Mouse (Mus musculus) MEL (cell line): ENCODE results near the gene Rab3a. TPM values are rescaled to one million over a fixed set of nuclear protein-coding genes. Genes with fewer than 3 reads are reported as not detected.
A peak's percentile ranks its signal among the peaks of the same experiment; 100 is the strongest.

ENCODE experiments used
- DNase-seq: peaks from one replicate; pipeline ENCODE4 v3.0.0; 2011; ENCODE audit warnings: low read depth, low spot score
- H3K27ac ChIP-seq: 2 replicates; pipeline ENCODE4 v1.5.1; 2012; ENCODE audit warnings: low read depth, mild to moderate bottlenecking, control low read depth, low read length, moderate library complexity; ENCODE audit not compliant: control insufficient read depth
- H3K27me3 ChIP-seq, 2 experiments: fragments of 150-350 bp in 1 of 2; sonication (generic) in 1 of 2; 2 replicates each; pipeline ENCODE4 v1.6.1; 2012; ENCODE audit warnings: low read length in 2 of 2, mild to moderate bottlenecking in 2 of 2, improper control_type of control experiment in 1 of 2, moderate library complexity in 1 of 2; ENCODE audit not compliant: insufficient read depth in 2 of 2, control insufficient read depth in 1 of 2
- H3K36me3 ChIP-seq, 2 experiments: 2 replicates each; pipeline ENCODE4 v1.6.1; 2012 to 2014; ENCODE audit warnings: low read length in 2 of 2, improper control_type of control experiment in 1 of 2, inconsistent platforms in 1 of 2, mild to moderate bottlenecking in 1 of 2; ENCODE audit not compliant: insufficient read depth in 2 of 2, control insufficient read depth in 1 of 2
- H3K4me1 ChIP-seq, 2 experiments: fragments of 150-350 bp in 1 of 2; sonication (generic) in 1 of 2; 2 replicates each; pipeline ENCODE4 v1.6.1; 2012; ENCODE audit warnings: low read length in 2 of 2, improper control_type of control experiment in 1 of 2, mild to moderate bottlenecking in 1 of 2; ENCODE audit not compliant: insufficient read depth in 2 of 2, control insufficient read depth in 1 of 2
- H3K4me3 ChIP-seq, 2 experiments: fragments of 150-350 bp in 1 of 2; sonication (generic) in 1 of 2; 2 replicates each; pipeline ENCODE4 v1.5.1; 2012; ENCODE audit warnings: low read depth in 2 of 2, low read length in 2 of 2, mild to moderate bottlenecking in 2 of 2, moderate library complexity in 2 of 2, control low read depth in 1 of 2, improper control_type of control experiment in 1 of 2; ENCODE audit not compliant: control insufficient read depth in 1 of 2, insufficient read depth in 1 of 2
- H3K79me2 ChIP-seq: 2 replicates; pipeline ENCODE4 v1.6.1; 2012; ENCODE audit warnings: mild to moderate bottlenecking, low read length, moderate library complexity; ENCODE audit not compliant: control insufficient read depth, poor library complexity, insufficient read depth
- H3K9ac ChIP-seq: 2 replicates; pipeline ENCODE4 v1.6.1; 2012; ENCODE audit warnings: low read depth, mild to moderate bottlenecking, control low read depth, low read length, moderate library complexity; ENCODE audit not compliant: control insufficient read depth, poor library complexity, severe bottlenecking
- H3K9me3 ChIP-seq: fragments of 150-350 bp; sonication (generic); replicated peaks from 2 replicates; pipeline ENCODE4 v1.6.1; 2012; ENCODE audit warnings: mild to moderate bottlenecking, low read length, improper control_type of control experiment, moderate library complexity; ENCODE audit not compliant: insufficient read depth
- BHLHE40 ChIP-seq: IDR thresholded peaks from 2 replicates; pipeline ENCODE4 v1.6.1; 2012; ENCODE audit warnings: low read depth, mild to moderate bottlenecking, inconsistent platforms, low read length, improper control_type of control experiment, borderline replicate concordance
- CHD1 ChIP-seq: IDR thresholded peaks from 2 replicates; pipeline ENCODE4 v1.6.1; 2012; ENCODE audit warnings: low read depth, mild to moderate bottlenecking, inconsistent platforms, low read length, improper control_type of control experiment
- CHD2 ChIP-seq: IDR thresholded peaks from 2 replicates; pipeline ENCODE4 v1.6.1; 2011; ENCODE audit warnings: low read length, improper control_type of control experiment
- E2F4 ChIP-seq: IDR thresholded peaks from 2 replicates; pipeline ENCODE4 v1.6.1; 2011; ENCODE audit warnings: low read depth, low read length, improper control_type of control experiment, borderline replicate concordance
- EP300 ChIP-seq, 2 experiments: IDR thresholded peaks; 2 replicates each; pipeline ENCODE4 v1.6.1; 2011; ENCODE audit warnings: improper control_type of control experiment in 2 of 2, low read length in 2 of 2, low read depth in 1 of 2, mild to moderate bottlenecking in 1 of 2
- ETS1 ChIP-seq: IDR thresholded peaks from 2 replicates; pipeline ENCODE4 v1.6.1; 2012; ENCODE audit warnings: low read depth, mild to moderate bottlenecking, inconsistent platforms, low read length, improper control_type of control experiment, moderate library complexity
- GABPA ChIP-seq: IDR thresholded peaks from 2 replicates; pipeline ENCODE4 v1.6.1; 2012; ENCODE audit warnings: low read depth, mild to moderate bottlenecking, inconsistent platforms, low read length, improper control_type of control experiment, moderate library complexity
- GATA1 ChIP-seq: IDR thresholded peaks from 2 replicates; pipeline ENCODE4 v1.6.1; 2011; ENCODE audit warnings: low read depth, low read length, improper control_type of control experiment
- HCFC1 ChIP-seq: IDR thresholded peaks from 2 replicates; pipeline ENCODE4 v1.6.1; 2012; ENCODE audit warnings: low read depth, mild to moderate bottlenecking, inconsistent platforms, low read length, improper control_type of control experiment, moderate library complexity
- JUND ChIP-seq: IDR thresholded peaks from 2 replicates; pipeline ENCODE4 v1.6.1; 2011; ENCODE audit warnings: low read depth, mild to moderate bottlenecking, improper control_type of control experiment, low read length
- KAT2A ChIP-seq: conservative IDR thresholded peaks from 2 replicates; pipeline ENCODE4 v1.6.1; 2012; ENCODE audit warnings: low read depth, low read length, improper control_type of control experiment, inconsistent platforms
- MAFK ChIP-seq: IDR thresholded peaks from 2 replicates; pipeline ENCODE4 v1.6.1; 2011; ENCODE audit warnings: low read depth, mild to moderate bottlenecking, low read length, improper control_type of control experiment, borderline replicate concordance
- MAZ ChIP-seq: IDR thresholded peaks from 2 replicates; pipeline ENCODE4 v1.6.1; 2012; ENCODE audit warnings: low read depth, mild to moderate bottlenecking, inconsistent platforms, low read length, improper control_type of control experiment
- MEF2A ChIP-seq: IDR thresholded peaks from 2 replicates; pipeline ENCODE4 v1.6.1; 2014; ENCODE audit warnings: low read depth, mild to moderate bottlenecking, inconsistent platforms, low read length, improper control_type of control experiment; ENCODE audit not compliant: poor library complexity, insufficient replicate concordance, severe bottlenecking; ENCODE audit errors: extremely low read depth
- MXI1 ChIP-seq: IDR thresholded peaks from 2 replicates; pipeline ENCODE4 v1.6.1; 2011; ENCODE audit warnings: mild to moderate bottlenecking, low read depth, low read length, improper control_type of control experiment
- MYC ChIP-seq: IDR thresholded peaks from 2 replicates; pipeline ENCODE4 v1.6.1; 2011; ENCODE audit warnings: low read depth, mild to moderate bottlenecking, low read length, improper control_type of control experiment, moderate library complexity
- NELFE ChIP-seq: IDR thresholded peaks from 2 replicates; pipeline ENCODE4 v1.6.1; 2011; ENCODE audit warnings: low read depth, low read length, improper control_type of control experiment
- POLR2A ChIP-seq, 2 experiments: IDR thresholded peaks; 2 replicates each; pipeline ENCODE4 v1.6.1; 2011 to 2012; ENCODE audit warnings: low read length in 2 of 2, mild to moderate bottlenecking in 2 of 2, control low read depth in 1 of 2, improper control_type of control experiment in 1 of 2, low read depth in 1 of 2, moderate library complexity in 1 of 2; ENCODE audit not compliant: control insufficient read depth in 1 of 2, insufficient read depth in 1 of 2, poor library complexity in 1 of 2
- SIN3A ChIP-seq: IDR thresholded peaks from 2 replicates; pipeline ENCODE4 v1.6.1; 2012; ENCODE audit warnings: low read length, improper control_type of control experiment, inconsistent platforms
- SMC3 ChIP-seq: IDR thresholded peaks from 2 replicates; pipeline ENCODE4 v1.6.1; 2011; ENCODE audit warnings: low read depth, low read length, improper control_type of control experiment
- TAL1 ChIP-seq: IDR thresholded peaks from 2 replicates; pipeline ENCODE4 v1.6.1; 2012; ENCODE audit warnings: mild to moderate bottlenecking, inconsistent platforms, low read length, moderate library complexity, mixed read lengths
- TBP ChIP-seq: IDR thresholded peaks from 2 replicates; pipeline ENCODE4 v1.8.0; 2011; ENCODE audit warnings: low read depth, low read length, improper control_type of control experiment
- ZKSCAN1 ChIP-seq: IDR thresholded peaks from 2 replicates; pipeline ENCODE4 v1.6.1; 2012; ENCODE audit warnings: low read depth, mild to moderate bottlenecking, inconsistent platforms, low read length, improper control_type of control experiment, moderate library complexity
- ZMIZ1 ChIP-seq: IDR thresholded peaks from 2 replicates; pipeline ENCODE4 v1.6.1; 2012; ENCODE audit warnings: low read depth, mild to moderate bottlenecking, inconsistent platforms, low read length, improper control_type of control experiment, moderate library complexity
- ZNF384 ChIP-seq: IDR thresholded peaks from 2 replicates; pipeline ENCODE4 v1.6.1; 2012; ENCODE audit warnings: low read depth, mild to moderate bottlenecking, inconsistent platforms, low read length, improper control_type of control experiment
- polyA plus RNA-seq, 2 experiments: library from polyadenylated mRNA; stranded (reverse) in 1 of 2; unstranded in 1 of 2; fragments of >175 nt in 1 of 2; fragments of >200 nt in 1 of 2; gene quantifications; 2 replicates each; pipeline versions ENCODE4 v1.2.1 to v1.2.4; 2012; ENCODE audit warnings: low replicate concordance in 2 of 2, low read depth in 1 of 2; ENCODE audit not compliant: insufficient read length in 2 of 2, insufficient read depth in 1 of 2, missing spikeins in 1 of 2
- total RNA-seq: library from RNA; depleted of rRNA; stranded (reverse); fragments of 300-350 nt; gene quantifications from 2 replicates; pipeline ENCODE4 v1.2.3, GENCODE M21; 2012

Rab3a gene
- total and polyA plus RNA-seq, 3 experiments = 1.8 to 5.6 TPM; not detected in 1

- no peak for TF ChIP-seq GABPA
- TF ChIP-seq TBP = peak; percentile 57; the same call in 1 of the 2 replicates
- TF ChIP-seq ZKSCAN1 = no peak
These were observed 10.8 kb downstream of the Rab3a start (continued) for GRCm38 (mm10) chr8:70765329-70765728.

DNA sequence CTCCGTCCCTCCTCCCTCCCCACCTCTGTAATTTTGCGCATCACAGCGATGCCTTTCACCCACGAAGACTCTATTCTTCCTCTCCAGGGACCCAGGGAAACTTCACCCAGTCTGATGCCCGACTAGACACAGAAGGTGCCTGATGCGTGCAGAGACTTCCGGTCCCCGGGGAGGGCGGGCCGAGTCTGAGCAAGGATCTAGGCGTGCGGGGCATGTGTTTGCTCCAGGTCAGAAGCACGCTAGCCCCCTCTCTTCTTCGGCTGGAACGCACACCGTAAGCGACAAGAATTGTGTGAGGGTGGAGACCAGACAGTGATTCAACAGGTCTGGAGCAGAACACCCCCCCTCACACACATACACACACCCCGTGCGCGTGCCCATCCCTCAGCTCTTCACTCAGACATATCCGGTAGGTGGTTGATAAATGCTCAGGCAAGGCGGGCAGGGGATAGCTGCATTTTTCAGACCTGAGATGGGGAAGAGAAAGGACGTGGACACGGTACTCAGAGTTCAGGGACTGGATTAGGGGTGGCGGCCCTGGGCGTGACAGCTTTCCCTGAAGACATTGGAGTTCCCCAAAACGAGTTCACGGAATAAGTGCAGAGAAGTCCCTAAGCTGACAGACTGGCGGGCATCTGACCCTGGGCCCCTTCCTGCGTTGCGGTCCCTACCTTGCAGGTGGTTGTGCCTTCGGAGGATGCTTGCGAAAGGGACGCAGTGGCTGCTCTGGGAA, 11.5 kb downstream of the Rab3a start:
- Histone ChIP-seq H3K4me1 (peaks cover 12 to 26% of the 10 kb centered on the region in 2 experiments), H3K9ac (no peak overlapping the region), H3K4me3 (no peak overlapping the region), H3K27ac (no peak overlapping the region), H3K9me3 (no peaks in the 10 kb centered on the region), H3K27me3 (no peaks in the 10 kb centered on the region), H3K36me3 (peaks cover 0 to 23% of the 10 kb centered on the region in 2 experiments; a peak in 2 of 4 replicates), H3K79me2 (no peaks in the 10 kb centered on the region; the same call in 1 of the 2 replicates)
- DNase-seq = no peak
- no peak for TF ChIP-seq NELFE
- no peak for TF ChIP-seq SMC3
- TF ChIP-seq MYC = no peak
- no peak for TF ChIP-seq ETS1
- TF ChIP-seq POLR2A (IDR thresholded peaks at IDR 0.05; ENCODE audit: control insufficient read depth in 1 of 2, insufficient read depth in 1 of 2, low read depth in 1 of 2, low read length in 2 of 2, poor library complexity in 1 of 2) = no peak
- no peak for TF ChIP-seq MEF2A
- no peak for TF ChIP-seq ZMIZ1
- no peak for TF ChIP-seq JUND
- no peak for TF ChIP-seq TBP
- TF ChIP-seq BHLHE40 = no peak

DNA sequence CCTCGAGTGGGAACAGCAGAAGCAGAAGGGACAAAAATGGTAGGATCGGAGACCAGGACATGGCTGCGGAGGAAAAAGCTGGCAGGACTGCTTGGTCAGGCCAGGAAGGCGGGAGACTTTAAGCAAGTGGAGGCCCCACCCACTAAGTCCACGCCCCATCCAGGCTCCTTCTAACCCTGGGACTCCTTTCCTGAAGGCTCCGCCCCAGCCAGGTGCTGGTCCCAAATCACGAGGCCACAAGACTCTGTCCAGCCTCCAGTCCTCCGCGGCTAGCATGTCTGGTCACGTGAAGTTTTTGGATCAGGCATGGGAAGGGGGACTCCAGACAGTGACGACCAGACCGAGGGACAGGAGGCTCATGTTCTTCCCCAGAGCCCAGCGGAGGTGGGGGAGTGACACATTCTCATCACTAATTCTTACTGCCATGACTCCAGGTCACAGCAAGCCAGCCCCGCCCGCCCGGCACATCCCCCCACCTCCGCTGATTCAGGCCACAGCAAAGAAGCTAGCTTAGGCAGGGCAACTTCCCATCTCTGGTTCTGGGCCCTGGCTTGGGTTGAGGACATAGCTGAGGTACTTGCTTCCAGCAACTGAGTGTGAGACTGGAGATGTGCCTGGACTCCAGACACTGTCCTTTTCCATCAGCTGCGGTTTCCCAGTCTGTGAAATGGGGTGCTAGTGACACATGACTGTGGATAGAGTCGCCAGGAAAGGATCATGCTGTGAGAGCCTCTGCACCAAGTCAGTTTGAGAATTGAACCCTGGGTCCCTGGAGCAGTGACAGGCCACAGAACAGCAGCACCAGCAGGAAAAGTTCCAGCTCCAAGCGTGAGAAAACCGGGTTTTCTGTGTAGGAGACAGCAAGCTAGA, 12.3 kb downstream of the Rab3a start:
- Histone ChIP-seq H3K36me3 (peaks cover 0 to 18% of the 10 kb centered on the region in 2 experiments; a peak in 2 of 4 replicates), H3K27me3 (no peaks in the 10 kb centered on the region), H3K27ac (no peak overlapping the region), H3K4me3 (no peak overlapping the region), H3K79me2 (no peaks in the 10 kb centered on the region), H3K9me3 (no peaks in the 10 kb centered on the region), H3K9ac (no peak overlapping the region), H3K4me1 (peaks cover 7 to 23% of the 10 kb centered on the region in 2 experiments)
- no peak for DNase-seq
- TF ChIP-seq MXI1 = no peak
- TF ChIP-seq TBP = no peak
- TF ChIP-seq GATA1 = no peak
- TF ChIP-seq TAL1 = no peak
- TF ChIP-seq BHLHE40 = no peak
- TF ChIP-seq ETS1 = no peak
- no peak for TF ChIP-seq KAT2A
- no peak for TF ChIP-seq CHD2
- TF ChIP-seq E2F4 = no peak
- TF ChIP-seq HCFC1 = no peak
- no peak for TF ChIP-seq JUND
- no peak for TF ChIP-seq MAFK
- no peak for TF ChIP-seq CHD1
- TF ChIP-seq ZNF384 = no peak
- no peak for TF ChIP-seq EP300 (IDR thresholded peaks at IDR 0.05; ENCODE audit: low read depth in 1 of 2, low read length in 2 of 2)
- no peak for TF ChIP-seq SIN3A
- no peak for TF ChIP-seq POLR2A (IDR thresholded peaks at IDR 0.05; ENCODE audit: control insufficient read depth in 1 of 2, insufficient read depth in 1 of 2, low read depth in 1 of 2, low read length in 2 of 2, poor library complexity in 1 of 2)
- TF ChIP-seq MAZ = no peak
